In genomic region chr17:17749371-17749770, GRCm38 (mm10) we compare ENCODE assay signal across 10 mouse cellular contexts. TPM values are rescaled to one million over a fixed set of nuclear protein-coding genes. Genes with fewer than 3 reads are reported as not detected.
DNase-seq lines count a peak whose midpoint lies in the region; ATAC-seq and TF ChIP-seq lines count a peak whose summit lies in the region.
"Not testable (repeated sequence)": the region's sequence is repeated elsewhere in the genome, so short reads cannot be mapped to it uniquely, and the experiment has no call there.
"Had no signal": no experiment of that assay in that cellular context is flagged by ENCODE, and none has a peak within 500 bp of the region (broad histone marks: within the 10 kb centered on the region; RNA-seq: fewer than 3 reads in every experiment).

No protein-coding gene starts in this region.

- H3K27me3 ChIP-seq in E14TG2a.4 (ENCODE audit: insufficient read depth, low read length); embryonic facial prominence, embryonic 10.5 days (replicated peaks; ENCODE audit: low read depth, poor library complexity, severe bottlenecking); kidney, postnatal 0 days (ENCODE audit: insufficient read depth, low read length): not testable (repeated sequence)

- H3K27ac ChIP-seq in embryonic facial prominence, embryonic 10.5 days (replicated peaks); kidney, postnatal 0 days: not testable (repeated sequence)

- H3K4me1 ChIP-seq in E14TG2a.4 (replicated peaks; ENCODE audit: low read depth, low read length) = peaks cover 17% of the 10 kb centered on the region
- not testable (repeated sequence) for H3K4me1 ChIP-seq in embryonic facial prominence, embryonic 10.5 days; kidney, postnatal 0 days (replicated peaks; ENCODE audit: insufficient read depth, low read length)

- WGBS in embryonic facial prominence, embryonic 10.5 days = 11% methylated on average over 4 of the region's 4 CpGs
- 2% methylated on average over 4 of the region's 4 CpGs for WGBS in kidney, postnatal 0 days

- H3K4me3 ChIP-seq in E14TG2a.4 (replicated peaks; ENCODE audit: low read length) = 0 out of 2 replicates have a peak overlapping the region, but pooled peaks have one; percentile 11
- H3K4me3 ChIP-seq in embryonic facial prominence, embryonic 10.5 days; kidney, postnatal 0 days (replicated peaks; ENCODE audit: low read depth, low read length): not testable (repeated sequence)

- intact Hi-C loops in left cerebral cortex, postnatal 4 days (cut with DNase I) = not testable (repeated sequence)

- H3K36me3 ChIP-seq in E14TG2a.4 (ENCODE audit: insufficient read depth, low read length); embryonic facial prominence, embryonic 10.5 days (replicated peaks); kidney, postnatal 0 days (ENCODE audit: insufficient read depth, low read length): not testable (repeated sequence)

- not testable (repeated sequence) for H3K4me2 ChIP-seq in kidney, postnatal 0 days (ENCODE audit: low read length)

- not testable (repeated sequence) for ATAC-seq in kidney, postnatal 0 days (replicated peaks; ENCODE audit: low FRiP score, low read depth)

- H3K9ac ChIP-seq in kidney, postnatal 0 days (ENCODE audit: low read depth, low read length) = not testable (repeated sequence)

- peak; percentile 80 for DNase-seq in brain, adult 2 months (ENCODE audit: low read depth, low spot score)
- DNase-seq in embryonic facial prominence, embryonic 10.5 days (ENCODE audit: low spot score) = peak; percentile 54
- peak; percentile 2 to 28 for DNase-seq in heart, adult 9 months (ENCODE audit: low spot score in 2 of 2)
- DNase-seq in kidney, postnatal 0 days (ENCODE audit: low spot score) = peak; percentile 69
- DNase-seq in left cerebral cortex, postnatal 4 days = peak; percentile 17
- DNase-seq in naive thymus-derived CD4-positive, alpha-beta T cell, adult 2 months (ENCODE audit: low read depth) = peak; percentile 70
- DNase-seq in testis, postnatal 10 days (ENCODE audit: low spot score) = peak; percentile 46

- H3K9me3 ChIP-seq in E14TG2a.4 (ENCODE audit: low read length); embryonic facial prominence, embryonic 10.5 days; kidney, postnatal 0 days (replicated peaks; ENCODE audit: low read length): not testable (repeated sequence)

- TF ChIP-seq CTCF in E14TG2a.4 (conservative IDR thresholded peaks at IDR 0.05; ENCODE audit: low read length) = peak; percentile 71
- TF ChIP-seq CTCF in kidney, postnatal 0 days (IDR thresholded peaks at IDR 0.05; ENCODE audit: low read depth) = peak; percentile 68

RNA-seq across cellular contexts. Expression of gene Vmn2r90, which starts 45.8 kb away (rescaled TPM):
- not detected in 2 replicates for polyA plus RNA-seq in embryonic facial prominence, embryonic 10.5 days (2016; fragmentation: Nextera tagmentation; extraction: Ambion mirVana)
- polyA plus RNA-seq in kidney, postnatal 0 days (2015; fragmentation: Nextera tagmentation; extraction: Ambion mirVana) = not detected in 2 replicates
- total RNA-seq in left cerebral cortex, postnatal 4 days (2021) = under 1 TPM in 1 of 2 experiments, not detected in 1; 0.12 TPM
- polyA plus RNA-seq: hindbrain, embryonic 13.5 days; midbrain, embryonic 16.5 days had no signal

Comparison
In these comparisons a context has a peak if more than half of its experiments do, and no peak if none do; other contexts are left out.
1. DNase-seq: peak in every context shown above with its lines; median percentile 80 in brain, adult 2 months; 70 in naive thymus-derived CD4-positive, alpha-beta T cell, adult 2 months; 69 in kidney, postnatal 0 days; 54 in embryonic facial prominence, embryonic 10.5 days; 46 in testis, postnatal 10 days; 17 in left cerebral cortex, postnatal 4 days; 15 in heart, adult 9 months.